Mouse (Mus musculus) heart, postnatal 0 days (tissue): Measurements from ENCODE around the gene Olfr99. TPM values are rescaled to one million over a fixed set of nuclear protein-coding genes. Genes with fewer than 3 reads are reported as not detected.
A peak's percentile ranks its signal among the peaks of the same experiment; 100 is the strongest.
"Not testable (repeated sequence)": the region's sequence is repeated elsewhere in the genome, so short reads cannot be mapped to it uniquely, and the experiment has no call there.

ENCODE experiments used
- ATAC-seq: fragments of 200-750 bp; cut with Nextera tagmentation; 2 replicates; pipeline ENCODE4 v1.8.0; 2017; ENCODE audit warnings: low read depth, moderate number of reproducible peaks, moderate library complexity; ENCODE audit not compliant: insufficient read depth
- DNase-seq: peaks from one replicate; pipeline ENCODE4 v3.0.0-alpha.2; 2016; ENCODE audit warnings: low spot score
- H3K27ac ChIP-seq: fragments of 300-500 bp; sonication (generic); 2 replicates; pipeline ENCODE4 v1.5.1; 2014; ENCODE audit warnings: low read depth, mild to moderate bottlenecking
- H3K27me3 ChIP-seq: fragments of 300-500 bp; sonication (generic); 2 replicates; pipeline ENCODE4 v1.6.1; 2014; ENCODE audit warnings: low read length, mixed read lengths; ENCODE audit not compliant: control insufficient read depth, insufficient read depth
- H3K36me3 ChIP-seq: fragments of 300-500 bp; sonication (generic); replicated peaks from 2 replicates; pipeline ENCODE4 v1.6.1; 2014; ENCODE audit warnings: low read length, mixed read lengths; ENCODE audit not compliant: control insufficient read depth, insufficient read depth
- H3K4me1 ChIP-seq: fragments of 300-500 bp; sonication (generic); 2 replicates; pipeline ENCODE4 v1.6.1; 2014; ENCODE audit warnings: antibody characterized with exemption; ENCODE audit not compliant: control insufficient read depth, insufficient read depth
- H3K4me2 ChIP-seq: fragments of 300-500 bp; sonication (generic); 2 replicates; pipeline ENCODE4 v1.6.1; 2014; ENCODE audit warnings: low read depth, mild to moderate bottlenecking, low read length, moderate library complexity
- H3K4me3 ChIP-seq: fragments of 300-500 bp; sonication (generic); 2 replicates; pipeline ENCODE4 v1.5.1; 2014; ENCODE audit warnings: low read depth, low read length
- H3K9ac ChIP-seq: fragments of 300-500 bp; sonication (generic); replicated peaks from 2 replicates; pipeline ENCODE4 v1.6.1; 2014; ENCODE audit warnings: low read depth, low read length, mixed read lengths
- H3K9me3 ChIP-seq: fragments of 300-500 bp; sonication (generic); replicated peaks from 2 replicates; pipeline ENCODE4 v1.6.1; 2016; ENCODE audit warnings: low read length; ENCODE audit not compliant: control insufficient read depth
- CTCF ChIP-seq: IDR thresholded peaks from 2 replicates; pipeline ENCODE4 v1.5.1; 2016; ENCODE audit warnings: antibody characterized with exemption, control low read depth, low read depth
- EP300 ChIP-seq: IDR thresholded peaks from 2 replicates; pipeline ENCODE4 v1.6.1; 2016; ENCODE audit warnings: antibody characterized with exemption, low read depth
- WGBS: fragments of 180-500 bp; shearing (Covaris S2); extraction: QIAGEN DNeasy Blood & Tissue Kit; methylation state at CpG from one replicate; pipeline ENCODE4 v1.1.7; 2014; 5-methylcytosine and 5-hydroxymethylcytosine counted together
- polyA plus RNA-seq: library from polyadenylated mRNA; unstranded; fragments of >200 nt; fragmentation: Nextera tagmentation; extraction: Ambion mirVana; gene quantifications from 2 replicates; pipeline ENCODE4 v1.2.1, GENCODE M21; 2015
- total RNA-seq: library from RNA; depleted of rRNA; stranded (reverse); fragments of >200 nt; gene quantifications from 2 replicates; pipeline ENCODE4 v1.2.3, GENCODE M21; 2014; ENCODE audit warnings: low replicate concordance; rRNA removed

Olfr99 gene
- total and polyA plus RNA-seq, 2 experiments from 2014 or later, result not detected

DNA sequence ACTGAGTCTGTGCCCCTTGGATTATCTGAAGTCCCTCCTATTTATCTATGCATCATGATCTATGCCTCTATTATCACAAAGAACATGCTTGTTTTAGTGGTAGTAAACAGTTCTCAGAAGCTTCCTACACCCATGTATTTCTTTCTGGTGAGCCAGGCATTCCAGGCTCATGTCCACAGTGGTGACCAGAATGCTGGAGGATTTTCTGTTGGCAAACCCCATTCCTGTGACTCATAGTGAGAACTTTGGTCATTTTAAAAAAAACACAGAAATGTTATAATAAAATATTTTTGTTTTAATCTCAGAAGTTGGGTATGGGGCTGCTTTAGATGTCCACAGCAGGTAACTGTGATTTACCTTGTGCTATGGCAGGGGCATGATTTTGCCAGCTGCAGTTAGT, 33.8 kb downstream of the Olfr99 start:
- H3K27ac ChIP-seq, result no peak overlapping the region
- no peak overlapping the region for H3K4me3 ChIP-seq
- ATAC-seq, result no peak
- no peak for TF ChIP-seq CTCF
- DNase-seq, result no peak
- no peaks in the 10 kb centered on the region for H3K9me3 ChIP-seq
- H3K4me2 ChIP-seq, result no peak overlapping the region
- no peaks in the 10 kb centered on the region for H3K36me3 ChIP-seq
- H3K9ac ChIP-seq, result no peak overlapping the region
- no peaks in the 10 kb centered on the region for H3K27me3 ChIP-seq
- no peaks in the 10 kb centered on the region for H3K4me1 ChIP-seq

DNA sequence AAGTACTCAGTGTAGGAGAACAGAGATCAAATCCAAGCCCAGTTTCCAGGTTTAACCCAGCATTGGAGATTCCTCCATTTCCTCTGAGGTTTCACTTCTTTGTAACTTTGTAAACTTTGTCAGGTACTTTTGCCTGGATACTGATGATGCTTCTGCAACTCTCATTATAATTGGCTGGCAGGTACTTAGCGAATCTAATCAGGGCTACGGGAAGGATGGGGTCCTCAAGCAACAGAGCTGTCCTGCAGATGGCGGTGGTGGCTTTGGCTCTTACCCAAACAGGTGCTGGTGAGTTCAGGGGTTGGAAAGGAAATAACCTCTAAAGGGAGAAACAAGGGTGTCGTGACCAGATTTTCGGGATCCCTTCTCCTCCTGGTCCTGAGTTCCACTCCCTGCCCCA, 36.5 kb downstream of the Olfr99 start:
- TF ChIP-seq EP300 (no peak), CTCF (no peak)
- H3K27me3 ChIP-seq, result no peaks in the 10 kb centered on the region
- H3K9ac ChIP-seq, result no peak overlapping the region
- H3K4me3 ChIP-seq, result no peak overlapping the region
- DNase-seq, result peak; percentile 7
- WGBS, result 25% methylated on average over 5 of the region's 5 CpGs
- H3K27ac ChIP-seq, result no peak overlapping the region
- no peak for ATAC-seq
- no peaks in the 10 kb centered on the region for H3K9me3 ChIP-seq
- no peaks in the 10 kb centered on the region for H3K4me1 ChIP-seq
- no peak overlapping the region for H3K4me2 ChIP-seq
- no peaks in the 10 kb centered on the region for H3K36me3 ChIP-seq

DNA sequence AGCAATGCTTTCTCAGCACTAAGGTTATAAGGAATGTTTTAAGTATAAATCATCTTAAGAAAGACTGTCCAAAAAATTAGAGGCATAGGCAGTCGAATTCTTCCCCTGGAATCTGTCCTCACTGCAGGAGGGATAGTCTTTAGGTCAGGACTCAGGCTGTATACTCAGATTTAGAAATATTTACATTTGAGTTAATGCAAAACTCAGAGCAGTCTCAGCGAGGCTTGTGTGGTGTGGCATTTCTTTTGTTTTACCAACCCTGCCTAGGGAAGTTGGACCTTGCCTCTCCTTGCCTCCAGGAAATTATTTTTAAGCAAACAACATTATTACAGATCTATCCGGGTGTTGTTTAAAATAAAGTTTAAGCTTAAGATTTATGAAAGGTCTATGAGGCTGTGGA, 41.1 kb downstream of the Olfr99 start:
- ATAC-seq, result no peak
- Histone ChIP-seq H3K36me3 (no peaks in the 10 kb centered on the region), H3K27me3 (no peaks in the 10 kb centered on the region), H3K4me1 (no peaks in the 10 kb centered on the region), H3K4me2 (no peak overlapping the region), H3K4me3 (no peak overlapping the region), H3K9me3 (no peaks in the 10 kb centered on the region), H3K27ac (no peak overlapping the region), H3K9ac (no peak overlapping the region)
- DNase-seq, result no peak
- TF ChIP-seq EP300 (no peak), CTCF (no peak)
- WGBS, result 48% methylated on average over 3 of the region's 3 CpGs

DNA sequence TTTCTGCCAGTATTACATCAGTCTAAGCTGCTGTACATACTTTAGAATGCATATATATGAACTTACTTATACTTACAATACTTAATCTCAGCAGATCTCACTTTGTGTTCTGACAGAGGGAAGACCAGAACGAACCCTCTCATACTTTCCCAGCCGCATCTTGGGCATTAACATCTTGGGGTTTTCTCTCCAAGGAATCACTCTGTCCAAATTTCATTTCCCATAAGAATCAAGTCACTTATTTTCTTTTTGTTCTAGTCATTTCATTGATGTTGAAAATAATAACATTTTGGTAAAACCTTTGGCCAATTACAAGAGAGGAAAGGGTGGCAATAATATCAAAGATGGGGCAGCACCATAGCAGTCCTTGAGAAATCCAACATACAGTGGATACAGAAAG, 46.0 kb downstream of the Olfr99 start, which contains the start of gene Olfr97:
Gene Olfr97 (minus strand): TSS at position 101 of the 400 bp plus-strand sequence.
- H3K4me3 ChIP-seq, ATAC-seq, H3K36me3 ChIP-seq, DNase-seq, H3K9ac ChIP-seq, H3K9me3 ChIP-seq, H3K27me3 ChIP-seq, H3K4me1 ChIP-seq, H3K4me2 ChIP-seq, H3K27ac ChIP-seq: not testable (repeated sequence)
- WGBS, result 71% methylated on average over 2 of the region's 2 CpGs

Other genes starting within 250 kb of the Olfr99 start
- 4.8 and 6.7 TPM in 2 replicates for gene Gabbr1, start 237.5 kb downstream of the Olfr99 start, total RNA-seq
- gene Gabbr1, start 237.5 kb downstream of the Olfr99 start, polyA plus RNA-seq, result 1.8 and 1.9 TPM in 2 replicates
- not detected in 2 replicates for gene Olfr90, start 195.0 kb downstream of the Olfr99 start, total RNA-seq
- gene Olfr90, start 195.0 kb downstream of the Olfr99 start, polyA plus RNA-seq, result not detected in 2 replicates
- gene Olfr91, start 185.2 kb downstream of the Olfr99 start, total RNA-seq, result not detected in 2 replicates
- not detected in 2 replicates for gene Olfr91, start 185.2 kb downstream of the Olfr99 start, polyA plus RNA-seq
- not detected in 2 replicates for gene Olfr92, start 163.4 kb downstream of the Olfr99 start, total RNA-seq
- not detected in 2 replicates for gene Olfr92, start 163.4 kb downstream of the Olfr99 start, polyA plus RNA-seq
- not detected in 2 replicates for gene Olfr93, start 122.0 kb downstream of the Olfr99 start, total RNA-seq
- gene Olfr93, start 122.0 kb downstream of the Olfr99 start, polyA plus RNA-seq, result not detected in 2 replicates
- not detected in 2 replicates for gene Ubd, start 89.6 kb downstream of the Olfr99 start, total RNA-seq
- not detected in 2 replicates for gene Ubd, start 89.6 kb downstream of the Olfr99 start, polyA plus RNA-seq
- gene Olfr94, start 82.5 kb downstream of the Olfr99 start, total RNA-seq, result not detected in 2 replicates
- not detected in 2 replicates for gene Olfr94, start 82.5 kb downstream of the Olfr99 start, polyA plus RNA-seq
- not detected in 2 replicates for gene Olfr95, start 70.3 kb downstream of the Olfr99 start, total RNA-seq
- not detected in 2 replicates for gene Olfr95, start 70.3 kb downstream of the Olfr99 start, polyA plus RNA-seq
- gene Olfr96, start 63.3 kb downstream of the Olfr99 start, total RNA-seq, result not detected in 2 replicates
- not detected in 2 replicates for gene Olfr96, start 63.3 kb downstream of the Olfr99 start, polyA plus RNA-seq
- not detected in 2 replicates for gene Olfr97, start 46.1 kb downstream of the Olfr99 start, total RNA-seq
- gene Olfr97, start 46.1 kb downstream of the Olfr99 start, polyA plus RNA-seq, result not detected in 2 replicates
- gene Olfr98, start 19.7 kb downstream of the Olfr99 start, total RNA-seq, result not detected in 2 replicates
- not detected in 2 replicates for gene Olfr98, start 19.7 kb downstream of the Olfr99 start, polyA plus RNA-seq
- 0.42 and 0.43 TPM in 2 replicates for gene H2-M3, start 13.2 kb downstream of the Olfr99 start, total RNA-seq
- gene H2-M3, start 13.2 kb downstream of the Olfr99 start, polyA plus RNA-seq, result 2.6 and 2.9 TPM in 2 replicates
- not detected in 2 replicates for gene Olfr101, start 20.9 kb upstream of the Olfr99 start, total RNA-seq
- gene Olfr101, start 20.9 kb upstream of the Olfr99 start, polyA plus RNA-seq, result not detected in 2 replicates
- not detected in 2 replicates for gene Olfr102, start 33.6 kb upstream of the Olfr99 start, total RNA-seq
- gene Olfr102, start 33.6 kb upstream of the Olfr99 start, polyA plus RNA-seq, result not detected in 2 replicates
- not detected in 2 replicates for gene Olfr103, start 56.2 kb upstream of the Olfr99 start, total RNA-seq
- gene Olfr103, start 56.2 kb upstream of the Olfr99 start, polyA plus RNA-seq, result not detected in 2 replicates
- gene Olfr104-ps, start 76.1 kb upstream of the Olfr99 start, total RNA-seq, result not detected in 2 replicates
- not detected in 2 replicates for gene Olfr104-ps, start 76.1 kb upstream of the Olfr99 start, polyA plus RNA-seq
- not detected in 2 replicates for gene Olfr105-ps, start 95.6 kb upstream of the Olfr99 start, total RNA-seq
- gene Olfr105-ps, start 95.6 kb upstream of the Olfr99 start, polyA plus RNA-seq, result not detected in 2 replicates
- gene Olfr106-ps, start 106.9 kb upstream of the Olfr99 start, total RNA-seq, result not detected in 2 replicates
- not detected in 2 replicates for gene Olfr106-ps, start 106.9 kb upstream of the Olfr99 start, polyA plus RNA-seq
- not detected in 2 replicates for gene Olfr107, start 115.8 kb upstream of the Olfr99 start, total RNA-seq
- not detected in 2 replicates for gene Olfr107, start 115.8 kb upstream of the Olfr99 start, polyA plus RNA-seq
- not detected in 2 replicates for gene Olfr108, start 162.0 kb upstream of the Olfr99 start, total RNA-seq
- not detected in 2 replicates for gene Olfr108, start 162.0 kb upstream of the Olfr99 start, polyA plus RNA-seq
- not detected in 2 replicates for gene Olfr109, start 175.5 kb upstream of the Olfr99 start, total RNA-seq
- not detected in 2 replicates for gene Olfr109, start 175.5 kb upstream of the Olfr99 start, polyA plus RNA-seq
- gene H2-M2, start 200.1 kb upstream of the Olfr99 start, total RNA-seq, result not detected in 2 replicates
- gene H2-M2, start 200.1 kb upstream of the Olfr99 start, polyA plus RNA-seq, result not detected in 2 replicates
- not detected in 2 replicates for gene Olfr110, start 209.0 kb upstream of the Olfr99 start, total RNA-seq
- not detected in 2 replicates for gene Olfr110, start 209.0 kb upstream of the Olfr99 start, polyA plus RNA-seq
- gene Olfr111, start 224.6 kb upstream of the Olfr99 start, total RNA-seq, result not detected in 2 replicates
- gene Olfr111, start 224.6 kb upstream of the Olfr99 start, polyA plus RNA-seq, result not detected in 2 replicates